Mouse (Mus musculus) liver, adult 2 months (tissue): ENCODE data around the gene Txndc15.

Experiments
- CTCF ChIP-seq: fragments of 200-500 bp; IDR thresholded peaks from 2 replicates; pipeline ENCODE4 v1.5.1; 2011; ENCODE audit warnings: low read depth, low read length, control low read depth
- POLR2A ChIP-seq: fragments of 200-500 bp; IDR thresholded peaks from 2 replicates; pipeline ENCODE4 v1.6.1; 2011; ENCODE audit warnings: low read length, control low read depth; ENCODE audit not compliant: insufficient read depth; ENCODE audit errors: extremely low read depth

GRCm38 (mm10) chr13:55756789-55757188, 42.3 kb downstream of the Txndc15 start:
- no peak for TF ChIP-seq CTCF
- no peak for TF ChIP-seq POLR2A
